Mouse (Mus musculus): Measurements from ENCODE around the gene Gm5751. TPM values are rescaled to one million over a fixed set of nuclear protein-coding genes. Genes with fewer than 3 reads are reported as not detected.
A peak's percentile ranks its signal among the peaks of the same experiment; 100 is the strongest.

The Gm5751 gene
- polyA plus RNA-seq, 1 experiment from 2014 or later, result not detected

GRCm38 (mm10) chrX:8893182-8893651 is 19.2 kb downstream of the Gm5751 start:
- peak overlapping the region; percentile 50 for H3K4me3 ChIP-seq (ENCODE audit: low read depth, low read length)
- no peaks in the 10 kb centered on the region for H3K9me3 ChIP-seq (ENCODE audit: control insufficient read depth, low read length)
- no peaks in the 10 kb centered on the region for H3K4me1 ChIP-seq (replicated peaks; ENCODE audit: control insufficient read depth, insufficient read depth, low read length)
- peak overlapping the region; percentile 64; the same call in 1 of the 2 replicates for H3K27ac ChIP-seq (ENCODE audit: low read depth, low read length)
- ATAC-seq (ENCODE audit: low FRiP score) (peak; percentile 83), DNase-seq (ENCODE audit: low spot score) (peak; percentile 50)
- H3K36me3 ChIP-seq (ENCODE audit: control insufficient read depth, insufficient read depth, low read length), result no peaks in the 10 kb centered on the region
- H3K27me3 ChIP-seq (ENCODE audit: control insufficient read depth, insufficient read depth, low read length), result no peaks in the 10 kb centered on the region
- peak overlapping the region; percentile 63 for H3K4me2 ChIP-seq (replicated peaks; ENCODE audit: low read depth, low read length)
- peak overlapping the region; percentile 76 for H3K9ac ChIP-seq (ENCODE audit: low read depth, low read length)
- WGBS, result 11% methylated on average over 13 of the region's 42 CpGs

- no peaks in the 10 kb centered on the region for H3K9me3 ChIP-seq (ENCODE audit: control insufficient read depth, low read length)
- H3K9ac ChIP-seq (ENCODE audit: low read depth, low read length), result no peak overlapping the region
- H3K4me1 ChIP-seq (replicated peaks; ENCODE audit: control insufficient read depth, insufficient read depth, low read length), result no peaks in the 10 kb centered on the region
- ATAC-seq (ENCODE audit: low FRiP score) (no peak), DNase-seq (ENCODE audit: low spot score) (no peak)
- H3K4me2 ChIP-seq (replicated peaks; ENCODE audit: low read depth, low read length), result no peak overlapping the region
- 65% methylated on average over 4 of the region's 4 CpGs for WGBS
- no peak overlapping the region for H3K27ac ChIP-seq (ENCODE audit: low read depth, low read length)
- H3K4me3 ChIP-seq (ENCODE audit: low read depth, low read length), result no peak overlapping the region
- no peaks in the 10 kb centered on the region for H3K27me3 ChIP-seq (ENCODE audit: control insufficient read depth, insufficient read depth, low read length)
- no peaks in the 10 kb centered on the region for H3K36me3 ChIP-seq (ENCODE audit: control insufficient read depth, insufficient read depth, low read length)
Measured at GRCm38 (mm10) chrX:8900823-8901222, 26.8 kb downstream of the Gm5751 start.

GRCm38 (mm10) chrX:8901906-8902472 is 27.9 kb downstream of the Gm5751 start:
- H3K4me2 ChIP-seq (replicated peaks; ENCODE audit: low read depth, low read length), result no peak overlapping the region
- DNase-seq (ENCODE audit: low spot score) (no peak), ATAC-seq (ENCODE audit: low FRiP score) (no peak)
- no peaks in the 10 kb centered on the region for H3K27me3 ChIP-seq (ENCODE audit: control insufficient read depth, insufficient read depth, low read length)
- no peaks in the 10 kb centered on the region for H3K4me1 ChIP-seq (replicated peaks; ENCODE audit: control insufficient read depth, insufficient read depth, low read length)
- no peak overlapping the region for H3K9ac ChIP-seq (ENCODE audit: low read depth, low read length)
- H3K4me3 ChIP-seq (ENCODE audit: low read depth, low read length), result no peak overlapping the region
- H3K27ac ChIP-seq (ENCODE audit: low read depth, low read length), result no peak overlapping the region
- no peaks in the 10 kb centered on the region for H3K9me3 ChIP-seq (ENCODE audit: control insufficient read depth, low read length)
- H3K36me3 ChIP-seq (ENCODE audit: control insufficient read depth, insufficient read depth, low read length), result no peaks in the 10 kb centered on the region
- 35% methylated on average over 7 of the region's 7 CpGs for WGBS

- Histone ChIP-seq H3K4me3 (ENCODE audit: low read depth, low read length) (no peak overlapping the region), H3K9me3 (ENCODE audit: control insufficient read depth, low read length) (no peaks in the 10 kb centered on the region), H3K27me3 (ENCODE audit: control insufficient read depth, insufficient read depth, low read length) (no peaks in the 10 kb centered on the region), H3K36me3 (ENCODE audit: control insufficient read depth, insufficient read depth, low read length) (no peaks in the 10 kb centered on the region), H3K4me1 (replicated peaks; ENCODE audit: control insufficient read depth, insufficient read depth, low read length) (no peaks in the 10 kb centered on the region), H3K27ac (ENCODE audit: low read depth, low read length) (no peak overlapping the region), H3K4me2 (replicated peaks; ENCODE audit: low read depth, low read length) (no peak overlapping the region), H3K9ac (ENCODE audit: low read depth, low read length) (no peak overlapping the region)
- ATAC-seq (ENCODE audit: low FRiP score) (no peak), DNase-seq (ENCODE audit: low spot score) (no peak)
- WGBS, result 70% methylated on average over 4 of the region's 4 CpGs
Measured at GRCm38 (mm10) chrX:8921080-8921479, 47.0 kb downstream of the Gm5751 start.

- Histone ChIP-seq H3K4me2 (replicated peaks; ENCODE audit: low read depth, low read length) (no peak overlapping the region), H3K27me3 (ENCODE audit: control insufficient read depth, insufficient read depth, low read length) (no peaks in the 10 kb centered on the region), H3K4me1 (replicated peaks; ENCODE audit: control insufficient read depth, insufficient read depth, low read length) (no peaks in the 10 kb centered on the region), H3K27ac (ENCODE audit: low read depth, low read length) (no peak overlapping the region), H3K36me3 (ENCODE audit: control insufficient read depth, insufficient read depth, low read length) (no peaks in the 10 kb centered on the region), H3K9me3 (ENCODE audit: control insufficient read depth, low read length) (no peaks in the 10 kb centered on the region), H3K4me3 (ENCODE audit: low read depth, low read length) (no peak overlapping the region), H3K9ac (ENCODE audit: low read depth, low read length) (no peak overlapping the region)
- DNase-seq (ENCODE audit: low spot score) (no peak), ATAC-seq (ENCODE audit: low FRiP score) (no peak)
- 67% methylated on average over 9 of the region's 9 CpGs for WGBS
Measured at GRCm38 (mm10) chrX:8921813-8922607, 48.0 kb downstream of the Gm5751 start.

GRCm38 (mm10) chrX:8927308-8927707 is 53.3 kb downstream of the Gm5751 start:
- WGBS, result 40% methylated on average over 4 of the region's 4 CpGs
- DNase-seq (ENCODE audit: low spot score), result no peak
- no peaks in the 10 kb centered on the region for H3K36me3 ChIP-seq (ENCODE audit: control insufficient read depth, insufficient read depth, low read length)
- no peak overlapping the region for H3K4me2 ChIP-seq (replicated peaks; ENCODE audit: low read depth, low read length)
- H3K4me3 ChIP-seq (ENCODE audit: low read depth, low read length), result no peak overlapping the region
- no peak overlapping the region for H3K9ac ChIP-seq (ENCODE audit: low read depth, low read length)
- H3K27ac ChIP-seq (ENCODE audit: low read depth, low read length), result no peak overlapping the region
- no peaks in the 10 kb centered on the region for H3K4me1 ChIP-seq (replicated peaks; ENCODE audit: control insufficient read depth, insufficient read depth, low read length)
- no peaks in the 10 kb centered on the region for H3K27me3 ChIP-seq (ENCODE audit: control insufficient read depth, insufficient read depth, low read length)
- ATAC-seq (ENCODE audit: low FRiP score), result no peak
- H3K9me3 ChIP-seq (ENCODE audit: control insufficient read depth, low read length), result no peaks in the 10 kb centered on the region

Other genes with a start within 250 kb of the Gm5751 start
- gene Ssxb8, start 183.4 kb upstream of the Gm5751 start, polyA plus RNA-seq (2014; fragmentation: Nextera tagmentation; extraction: Ambion mirVana), result not detected in 2 replicates
- gene Ssx9, start 125.8 kb upstream of the Gm5751 start, polyA plus RNA-seq (2014; fragmentation: Nextera tagmentation; extraction: Ambion mirVana), result not detected in 2 replicates
- not detected in 2 replicates for gene Ssxb5, start 70.6 kb upstream of the Gm5751 start, polyA plus RNA-seq (2014; fragmentation: Nextera tagmentation; extraction: Ambion mirVana)
- gene Gm6592, start 30.3 kb upstream of the Gm5751 start, polyA plus RNA-seq (2014; fragmentation: Nextera tagmentation; extraction: Ambion mirVana), result not detected in 2 replicates
- 6.7 and 7.1 TPM in 2 replicates for gene B630019K06Rik, start 18.1 kb downstream of the Gm5751 start, polyA plus RNA-seq (2014; fragmentation: Nextera tagmentation; extraction: Ambion mirVana)
- gene Fthl17b, start 88.7 kb downstream of the Gm5751 start, polyA plus RNA-seq (2014; fragmentation: Nextera tagmentation; extraction: Ambion mirVana), result not detected in 2 replicates
- not detected in 2 replicates for gene Fthl17c, start 102.3 kb downstream of the Gm5751 start, polyA plus RNA-seq (2014; fragmentation: Nextera tagmentation; extraction: Ambion mirVana)
- not detected in 2 replicates for gene Fthl17d, start 112.5 kb downstream of the Gm5751 start, polyA plus RNA-seq (2014; fragmentation: Nextera tagmentation; extraction: Ambion mirVana)
- gene Fthl17e, start 159.2 kb downstream of the Gm5751 start, polyA plus RNA-seq (2014; fragmentation: Nextera tagmentation; extraction: Ambion mirVana), result not detected in 2 replicates
- gene Fthl17f, start 188.8 kb downstream of the Gm5751 start, polyA plus RNA-seq (2014; fragmentation: Nextera tagmentation; extraction: Ambion mirVana), result not detected in 2 replicates
- not detected in 2 replicates for gene 4930402K13Rik, start 230.3 kb downstream of the Gm5751 start, polyA plus RNA-seq (2014; fragmentation: Nextera tagmentation; extraction: Ambion mirVana)